Mouse (Mus musculus) bone marrow macrophage, adult 2 months (primary cell): ENCODE data around the gene Sertad2.

Source experiments
- CTCF ChIP-seq: IDR thresholded peaks from 2 replicates; pipeline ENCODE4 v1.5.1; 2012; ENCODE audit warnings: low read depth, mild to moderate bottlenecking, low read length, moderate library complexity
- POLR2A ChIP-seq: IDR thresholded peaks from 2 replicates; pipeline ENCODE4 v1.6.1; 2012; ENCODE audit warnings: mild to moderate bottlenecking, low read depth, low read length, borderline replicate concordance

- no peak for TF ChIP-seq CTCF
- TF ChIP-seq POLR2A = no peak
Observed at GRCm38 (mm10) chr11:20549481-20549880, 6.4 kb downstream of the Sertad2 start.
